Mouse (Mus musculus) embryonic facial prominence, embryonic 15.5 days (tissue): ENCODE results near the gene Ttbk2. TPM values are rescaled to one million over a fixed set of nuclear protein-coding genes. Genes with fewer than 3 reads are reported as not detected.

ENCODE experiments used
- ATAC-seq: fragments of 200-750 bp; cut with Nextera tagmentation; 2 replicates; pipeline ENCODE4 v1.8.0; 2017; ENCODE audit warnings: low read depth, moderate TSS enrichment; ENCODE audit not compliant: insufficient number of reproducible peaks, low FRiP score, low TSS enrichment
- H3K27ac ChIP-seq: fragments of 300-500 bp; sonication (generic); replicated peaks from 2 replicates; pipeline ENCODE4 v1.5.1; 2015; ENCODE audit warnings: mild to moderate bottlenecking, inconsistent platforms
- H3K27me3 ChIP-seq: fragments of 300-500 bp; sonication (generic); 2 replicates; pipeline ENCODE4 v1.6.1; 2015; ENCODE audit warnings: inconsistent platforms
- H3K36me3 ChIP-seq: fragments of 300-500 bp; sonication (generic); 2 replicates; pipeline ENCODE4 v1.6.1; 2015; ENCODE audit warnings: mild to moderate bottlenecking, inconsistent platforms
- H3K4me1 ChIP-seq: fragments of 300-500 bp; sonication (generic); 2 replicates; pipeline ENCODE4 v1.6.1; 2015; ENCODE audit warnings: inconsistent platforms
- H3K4me2 ChIP-seq: fragments of 300-500 bp; sonication (generic); replicated peaks from 2 replicates; pipeline ENCODE4 v1.6.1; 2015; ENCODE audit warnings: mild to moderate bottlenecking, inconsistent platforms
- H3K4me3 ChIP-seq: fragments of 300-500 bp; sonication (generic); replicated peaks from 2 replicates; pipeline ENCODE4 v1.5.1; 2015; ENCODE audit warnings: mild to moderate bottlenecking, inconsistent platforms
- H3K9ac ChIP-seq: fragments of 300-500 bp; sonication (generic); 2 replicates; pipeline ENCODE4 v1.6.1; 2015; ENCODE audit warnings: inconsistent platforms
- H3K9me3 ChIP-seq: fragments of 300-500 bp; sonication (generic); replicated peaks from 2 replicates; pipeline ENCODE4 v1.6.1; 2016; ENCODE audit warnings: inconsistent platforms
- WGBS: fragments of 180-500 bp; shearing (Covaris S2); methylation state at CpG from one replicate; pipeline ENCODE4 v1.1.7; 2015; 5-methylcytosine and 5-hydroxymethylcytosine counted together
- polyA plus RNA-seq: library from polyadenylated mRNA; unstranded; fragments of >200 nt; fragmentation: Nextera tagmentation; extraction: Ambion mirVana; gene quantifications from 2 replicates; pipeline ENCODE4 v1.2.1, GENCODE M21; 2015

Ttbk2 gene
- polyA plus RNA-seq, 1 experiment from 2014 or later = 3.9 TPM

DNA sequence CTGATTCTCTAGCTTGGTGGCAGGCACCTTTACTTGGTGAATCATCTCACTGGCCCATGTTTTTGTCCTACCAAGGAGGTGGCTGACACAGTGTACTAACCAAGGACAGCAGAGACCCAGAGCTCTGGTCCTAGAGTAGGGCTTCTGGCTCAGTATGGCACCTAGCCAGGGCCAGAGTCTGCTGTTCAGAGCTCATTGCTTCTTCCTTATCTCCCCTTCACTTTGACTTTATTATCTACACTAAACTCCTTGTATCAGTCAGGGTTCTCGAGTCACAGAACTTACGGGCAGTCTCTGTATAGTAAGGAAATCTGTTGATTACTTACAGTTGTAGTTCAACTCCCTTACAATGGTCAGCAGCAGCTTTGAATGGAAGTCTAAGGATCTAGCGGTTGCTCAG, 139.5 kb downstream of the Ttbk2 start:
- Histone ChIP-seq H3K27ac (no peak overlapping the region), H3K36me3 (peaks cover 46% of the 10 kb centered on the region), H3K4me3 (no peak overlapping the region), H3K27me3 (no peaks in the 10 kb centered on the region), H3K9me3 (no peaks in the 10 kb centered on the region), H3K9ac (no peak overlapping the region), H3K4me1 (no peaks in the 10 kb centered on the region), H3K4me2 (no peak overlapping the region)
- ATAC-seq = no peak
- WGBS = 92% methylated on average over 3 of the region's 3 CpGs

DNA sequence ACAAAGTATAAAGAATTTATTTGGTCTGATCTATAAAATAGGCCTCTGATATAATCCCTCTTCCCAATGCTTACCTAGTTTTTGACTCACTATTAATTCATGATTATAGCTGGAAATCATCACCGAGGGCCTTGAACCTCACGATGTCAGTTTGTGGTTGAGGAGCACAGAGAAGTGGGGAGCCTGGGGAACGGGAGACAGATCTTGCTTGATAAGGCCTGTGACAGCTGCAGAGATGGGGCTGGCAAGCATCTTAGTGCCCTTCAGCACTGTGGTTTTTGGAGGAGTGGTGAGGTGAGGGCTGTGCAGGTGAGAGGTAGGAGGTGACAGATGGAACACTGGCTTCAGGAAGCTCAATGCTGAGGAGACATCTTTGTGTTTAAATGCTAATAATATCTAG, 140.2 kb downstream of the Ttbk2 start:
- H3K4me1 ChIP-seq = no peaks in the 10 kb centered on the region
- H3K9me3 ChIP-seq = no peaks in the 10 kb centered on the region
- peaks cover 42% of the 10 kb centered on the region for H3K36me3 ChIP-seq
- WGBS = 82% methylated on average over 3 of the region's 3 CpGs
- ATAC-seq = no peak
- no peaks in the 10 kb centered on the region for H3K27me3 ChIP-seq
- H3K4me3 ChIP-seq = no peak overlapping the region
- no peak overlapping the region for H3K9ac ChIP-seq
- no peak overlapping the region for H3K27ac ChIP-seq
- H3K4me2 ChIP-seq = no peak overlapping the region

DNA sequence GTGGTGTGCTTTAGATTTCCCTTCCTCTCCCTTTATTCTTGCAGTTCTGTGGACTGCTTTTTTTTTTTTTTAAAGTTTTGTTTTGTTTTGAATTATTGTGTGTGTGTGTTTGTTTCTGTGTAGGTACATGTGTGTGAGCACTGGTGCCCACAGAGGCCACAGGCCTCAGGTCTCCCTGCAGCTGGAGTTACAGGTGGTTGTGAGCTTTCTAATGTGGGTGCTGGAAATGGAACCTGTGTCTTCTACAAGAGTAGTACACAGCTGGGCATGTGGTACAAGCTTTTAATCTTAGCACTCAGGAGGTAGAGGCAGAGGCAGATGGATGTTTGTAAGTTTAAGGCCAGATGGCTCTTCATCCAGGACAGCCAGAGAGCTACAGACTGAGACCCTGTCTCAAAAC, 143.4 kb downstream of the Ttbk2 start:
- H3K36me3 ChIP-seq = peaks cover 25% of the 10 kb centered on the region
- H3K4me2 ChIP-seq = no peak overlapping the region
- no peaks in the 10 kb centered on the region for H3K9me3 ChIP-seq
- H3K4me3 ChIP-seq = no peak overlapping the region
- no peaks in the 10 kb centered on the region for H3K4me1 ChIP-seq
- no peaks in the 10 kb centered on the region for H3K27me3 ChIP-seq
- H3K9ac ChIP-seq = no peak overlapping the region
- ATAC-seq = no peak
- no peak overlapping the region for H3K27ac ChIP-seq

DNA sequence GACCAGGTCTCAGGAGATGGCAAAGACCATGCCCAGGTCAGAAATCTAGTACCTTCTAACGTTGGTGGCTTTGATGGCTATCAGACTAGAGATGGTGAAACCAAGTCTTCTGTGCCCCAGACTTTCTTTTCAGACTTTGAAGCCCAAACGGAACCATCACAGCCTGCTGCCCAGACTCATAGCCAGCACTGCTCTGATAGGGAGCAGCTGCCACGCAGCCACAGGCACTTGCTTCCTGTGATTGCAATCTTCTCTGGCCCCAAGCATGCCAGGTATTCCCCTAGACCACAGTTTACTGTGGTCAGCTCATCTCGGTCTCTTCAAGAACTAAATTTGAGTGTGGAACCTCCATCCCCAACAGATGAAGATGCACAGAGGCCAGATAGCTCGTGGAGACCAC, 147.7 kb downstream of the Ttbk2 start:
- no peak for ATAC-seq
- Histone ChIP-seq H3K27ac (no peak overlapping the region), H3K4me1 (no peaks in the 10 kb centered on the region), H3K4me3 (no peak overlapping the region), H3K4me2 (no peak overlapping the region), H3K9me3 (no peaks in the 10 kb centered on the region), H3K36me3 (peaks cover 42% of the 10 kb centered on the region; the same call in 1 of the 2 replicates), H3K27me3 (no peaks in the 10 kb centered on the region), H3K9ac (no peak overlapping the region)
- WGBS = 74% methylated on average over 5 of the region's 5 CpGs

DNA sequence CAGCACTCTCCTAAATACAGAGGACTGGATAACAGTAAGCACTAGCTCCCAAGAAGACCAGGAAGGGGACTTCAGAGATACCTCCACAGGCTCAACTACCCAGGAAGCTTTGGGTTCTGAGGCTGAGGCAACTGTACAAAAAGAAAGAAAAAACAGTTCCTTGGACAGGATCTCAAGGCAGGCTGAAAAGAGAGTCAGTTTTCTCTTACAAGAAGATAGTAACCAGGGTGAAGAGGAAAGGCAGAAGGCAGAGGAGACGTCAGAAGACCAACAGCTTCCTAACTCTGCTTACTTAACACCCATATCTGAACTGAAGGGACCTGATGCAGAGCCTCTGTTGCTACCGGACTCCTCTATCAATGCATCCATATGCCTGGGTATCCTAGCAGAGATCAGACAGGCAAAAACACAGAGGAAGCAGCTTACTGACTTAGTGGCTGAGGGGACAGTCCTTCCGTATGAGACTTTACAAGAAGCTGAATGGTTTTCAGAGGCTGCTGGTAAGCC, 150.0 kb downstream of the Ttbk2 start:
- no peak for ATAC-seq
- H3K36me3 ChIP-seq = peaks cover 53% of the 10 kb centered on the region
- no peak overlapping the region for H3K27ac ChIP-seq
- H3K27me3 ChIP-seq = no peaks in the 10 kb centered on the region
- 82% methylated on average over 3 of the region's 3 CpGs for WGBS
- H3K4me3 ChIP-seq = no peak overlapping the region
- no peaks in the 10 kb centered on the region for H3K9me3 ChIP-seq
- H3K4me1 ChIP-seq = no peaks in the 10 kb centered on the region
- H3K4me2 ChIP-seq = no peak overlapping the region
- no peak overlapping the region for H3K9ac ChIP-seq

DNA sequence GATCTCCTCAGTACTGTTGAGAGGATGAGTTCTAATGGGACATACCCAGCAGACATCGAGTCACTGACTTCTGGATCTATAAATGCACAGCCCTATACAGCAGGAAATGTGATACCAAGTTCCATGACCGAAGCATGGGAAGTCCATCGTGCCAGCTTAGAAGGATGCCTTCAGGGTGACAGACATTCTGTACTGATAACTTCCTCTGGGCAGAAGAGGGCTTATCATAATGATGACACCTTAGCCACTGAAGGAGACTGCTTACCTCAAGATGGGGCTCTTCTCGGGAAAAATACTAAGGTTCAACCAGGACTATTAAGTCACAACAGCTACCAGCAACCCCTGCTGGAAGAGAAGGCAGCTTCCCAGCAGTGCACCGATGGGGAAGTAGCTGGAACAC, 152.6 kb downstream of the Ttbk2 start:
- H3K36me3 ChIP-seq = peaks cover 48% of the 10 kb centered on the region
- no peaks in the 10 kb centered on the region for H3K27me3 ChIP-seq
- no peak overlapping the region for H3K4me2 ChIP-seq
- no peaks in the 10 kb centered on the region for H3K4me1 ChIP-seq
- H3K4me3 ChIP-seq = no peak overlapping the region
- H3K9me3 ChIP-seq = no peaks in the 10 kb centered on the region
- no peak overlapping the region for H3K9ac ChIP-seq
- WGBS = 76% methylated on average over 5 of the region's 5 CpGs
- ATAC-seq = no peak
- H3K27ac ChIP-seq = no peak overlapping the region

Other genes with a start within 250 kb of the Ttbk2 start
- gene Haus2, start 241.2 kb downstream of the Ttbk2 start, polyA plus RNA-seq = 20.6 and 22.4 TPM in 2 replicates
- 24.7 and 26.3 TPM in 2 replicates for gene Lrrc57, start 241.1 kb downstream of the Ttbk2 start, polyA plus RNA-seq
- gene Stard9, start 221.5 kb downstream of the Ttbk2 start, polyA plus RNA-seq = 6.7 and 7.3 TPM in 2 replicates
- 6.7 and 8.1 TPM in 2 replicates for gene Cdan1, start 476 bp downstream of the Ttbk2 start, polyA plus RNA-seq
- 20.7 and 24.2 TPM in 2 replicates for gene Ubr1, start 120.1 kb upstream of the Ttbk2 start, polyA plus RNA-seq
- gene Tmem62, start 126.4 kb upstream of the Ttbk2 start, polyA plus RNA-seq = 2.5 and 4.1 TPM in 2 replicates
- 40.2 and 43.8 TPM in 2 replicates for gene Ccndbp1, start 157.8 kb upstream of the Ttbk2 start, polyA plus RNA-seq
- 0.26 and 0.69 TPM in 2 replicates for gene Epb42, start 186.5 kb upstream of the Ttbk2 start, polyA plus RNA-seq
- 3.3 and 3.5 TPM in 2 replicates for gene Tgm5, start 235.2 kb upstream of the Ttbk2 start, polyA plus RNA-seq